Mouse (Mus musculus) olfactory bulb, adult 2 months (tissue): ENCODE measurements around the gene Ppm1l. TPM values are rescaled to one million over a fixed set of nuclear protein-coding genes. Genes with fewer than 3 reads are reported as not detected.

ENCODE experiments used
- H3K27ac ChIP-seq: fragments of 200-500 bp; 2 replicates; pipeline ENCODE4 v1.5.1; 2012; ENCODE audit warnings: low read depth, low read length; ENCODE audit not compliant: insufficient read depth
- H3K4me1 ChIP-seq: fragments of 200-500 bp; 2 replicates; pipeline ENCODE4 v1.6.1; 2012; ENCODE audit warnings: low read length; ENCODE audit not compliant: control insufficient read depth, insufficient read depth
- H3K4me3 ChIP-seq: fragments of 200-500 bp; 2 replicates; pipeline ENCODE4 v1.5.1; 2012; ENCODE audit warnings: mild to moderate bottlenecking, low read depth, low read length, moderate library complexity; ENCODE audit not compliant: insufficient read depth
- CTCF ChIP-seq: fragments of 200-500 bp; IDR thresholded peaks from 2 replicates; pipeline ENCODE4 v1.5.1; 2012; ENCODE audit warnings: low read depth, mild to moderate bottlenecking, low read length, moderate library complexity; ENCODE audit not compliant: insufficient read depth
- POLR2A ChIP-seq: fragments of 200-500 bp; IDR thresholded peaks from 2 replicates; pipeline ENCODE4 v1.6.1; 2012; ENCODE audit warnings: mild to moderate bottlenecking, low read depth, low read length, moderate library complexity; ENCODE audit not compliant: insufficient read depth
- WGBS: fragments of 180-500 bp; shearing (Covaris S2); methylation state at CpG from one replicate; pipeline ENCODE4 v1.1.7; 2018; 5-methylcytosine and 5-hydroxymethylcytosine counted together
- polyA plus RNA-seq: library from polyadenylated mRNA; stranded (reverse); fragments of >200 nt; gene quantifications from 2 replicates; pipeline ENCODE4 v1.2.4, GENCODE M21; 2012; ENCODE audit warnings: low replicate concordance; ENCODE audit not compliant: missing spikeins, insufficient read depth, insufficient read length

Gene Ppm1l
- polyA plus RNA-seq, 1 experiment = not detected

GRCm38 (mm10) chr3:69348921-69349237, 32.2 kb downstream of the Ppm1l start:
- WGBS = 89% methylated on average over 4 of the region's 4 CpGs
- Histone ChIP-seq H3K27ac (no peak overlapping the region), H3K4me3 (no peak overlapping the region), H3K4me1 (peaks cover 3% of the 10 kb centered on the region; the same call in 1 of the 2 replicates)
- TF ChIP-seq CTCF = no peak
- TF ChIP-seq POLR2A = no peak

GRCm38 (mm10) chr3:69349973-69350372, 33.3 kb downstream of the Ppm1l start:
- H3K27ac ChIP-seq = no peak overlapping the region
- H3K4me3 ChIP-seq = no peak overlapping the region
- H3K4me1 ChIP-seq = peaks cover 3% of the 10 kb centered on the region; the same call in 1 of the 2 replicates
- WGBS = 92% methylated on average over 6 of the region's 6 CpGs
- TF ChIP-seq CTCF = no peak
- TF ChIP-seq POLR2A = no peak

GRCm38 (mm10) chr3:69352194-69352593, 35.5 kb downstream of the Ppm1l start:
- H3K27ac ChIP-seq = no peak overlapping the region
- TF ChIP-seq CTCF = no peak
- no peak for TF ChIP-seq POLR2A
- H3K4me1 ChIP-seq = peaks cover 6% of the 10 kb centered on the region; the same call in 1 of the 2 replicates
- H3K4me3 ChIP-seq = no peak overlapping the region
- 96% methylated on average over 1 of the region's 1 CpGs for WGBS

- Histone ChIP-seq H3K27ac (no peak overlapping the region), H3K4me1 (peaks cover 11% of the 10 kb centered on the region), H3K4me3 (no peak overlapping the region)
- TF ChIP-seq CTCF (no peak), POLR2A (no peak)
- 93% methylated on average over 2 of the region's 2 CpGs for WGBS
These were observed 38.0 kb downstream of the Ppm1l start for GRCm38 (mm10) chr3:69354681-69355080.

- Histone ChIP-seq H3K4me1 (peaks cover 11% of the 10 kb centered on the region), H3K4me3 (no peak overlapping the region), H3K27ac (0 out of 2 replicates have a peak overlapping the region, but pooled peaks have one; percentile 13)
- WGBS = 70% methylated on average over 7 of the region's 7 CpGs
- TF ChIP-seq POLR2A (no peak), CTCF (no peak)
These were observed 39.5 kb downstream of the Ppm1l start for GRCm38 (mm10) chr3:69356078-69356665.

- Histone ChIP-seq H3K4me3 (no peak overlapping the region), H3K27ac (no peak overlapping the region), H3K4me1 (peaks cover 16% of the 10 kb centered on the region)
- 57% methylated on average over 5 of the region's 5 CpGs for WGBS
- TF ChIP-seq POLR2A = no peak
- no peak for TF ChIP-seq CTCF
These were observed 40.1 kb downstream of the Ppm1l start for GRCm38 (mm10) chr3:69356781-69357180.

- Histone ChIP-seq H3K4me3 (no peak overlapping the region), H3K27ac (no peak overlapping the region), H3K4me1 (peaks cover 17% of the 10 kb centered on the region)
- TF ChIP-seq POLR2A = no peak
- no peak for TF ChIP-seq CTCF
- WGBS = 81% methylated on average over 12 of the region's 12 CpGs
These were observed 41.4 kb downstream of the Ppm1l start for GRCm38 (mm10) chr3:69357897-69358619.

GRCm38 (mm10) chr3:69358620-69358964, 41.9 kb downstream of the Ppm1l start:
- TF ChIP-seq CTCF (no peak), POLR2A (no peak)
- Histone ChIP-seq H3K4me1 (peaks cover 17% of the 10 kb centered on the region), H3K27ac (no peak overlapping the region), H3K4me3 (no peak overlapping the region)
- 94% methylated on average over 8 of the region's 8 CpGs for WGBS

- peaks cover 22% of the 10 kb centered on the region for H3K4me1 ChIP-seq
- H3K27ac ChIP-seq = no peak overlapping the region
- H3K4me3 ChIP-seq = no peak overlapping the region
- WGBS = 51% methylated on average over 4 of the region's 4 CpGs
- TF ChIP-seq CTCF (no peak), POLR2A (no peak)
These were observed 43.7 kb downstream of the Ppm1l start for GRCm38 (mm10) chr3:69360263-69360895.
